Mouse (Mus musculus) liver, embryonic 16.5 days (tissue): ENCODE data around the gene Bcas2. TPM values are rescaled to one million over a fixed set of nuclear protein-coding genes. Genes with fewer than 3 reads are reported as not detected.
"Not testable (repeated sequence)": the region's sequence is repeated elsewhere in the genome, so short reads cannot be mapped to it uniquely, and the experiment has no call there.

Experiments
- ATAC-seq: fragments of 200-750 bp; cut with Nextera tagmentation; 2 replicates; pipeline ENCODE4 v1.8.0; 2017; ENCODE audit warnings: low read depth, mild to moderate bottlenecking, moderate number of reproducible peaks, moderate library complexity
- H3K27ac ChIP-seq: fragments of 300-500 bp; sonication (generic); 2 replicates; pipeline ENCODE4 v1.5.1; 2014; ENCODE audit warnings: mild to moderate bottlenecking, low read length
- H3K27me3 ChIP-seq: fragments of 300-500 bp; sonication (generic); 2 replicates; pipeline ENCODE4 v1.6.1; 2014; ENCODE audit warnings: low read depth, low read length, mixed read lengths; ENCODE audit not compliant: control insufficient read depth, insufficient read depth
- H3K36me3 ChIP-seq: fragments of 300-500 bp; sonication (generic); 2 replicates; pipeline ENCODE4 v1.6.1; 2014; ENCODE audit warnings: mild to moderate bottlenecking; ENCODE audit not compliant: control insufficient read depth, insufficient read depth
- H3K4me1 ChIP-seq: fragments of 300-500 bp; sonication (generic); 2 replicates; pipeline ENCODE4 v1.6.1; 2014; ENCODE audit warnings: low read depth, low read length, mixed read lengths; ENCODE audit not compliant: control insufficient read depth
- H3K4me2 ChIP-seq: fragments of 300-500 bp; sonication (generic); 2 replicates; pipeline ENCODE4 v1.6.1; 2014; ENCODE audit warnings: low read depth, low read length, mixed read lengths
- H3K4me3 ChIP-seq: fragments of 300-500 bp; sonication (generic); 2 replicates; pipeline ENCODE4 v1.5.1; 2014; ENCODE audit warnings: low read depth, mild to moderate bottlenecking, low read length
- H3K9ac ChIP-seq: fragments of 300-500 bp; sonication (generic); 2 replicates; pipeline ENCODE4 v1.6.1; 2014; ENCODE audit warnings: low read depth, low read length
- H3K9me3 ChIP-seq: fragments of 300-500 bp; sonication (generic); replicated peaks from 2 replicates; pipeline ENCODE4 v1.6.1; 2016; ENCODE audit warnings: low read length; ENCODE audit not compliant: control insufficient read depth
- WGBS: fragments of 180-500 bp; shearing (Covaris S2); extraction: QIAGEN DNeasy Blood & Tissue Kit; methylation state at CpG from one replicate; pipeline ENCODE4 v1.1.7; 2014; ENCODE audit not compliant: insufficient replicate concordance; 5-methylcytosine and 5-hydroxymethylcytosine counted together
- polyA plus RNA-seq: library from polyadenylated mRNA; unstranded; fragments of >200 nt; fragmentation: Nextera tagmentation; extraction: Ambion mirVana; gene quantifications from 2 replicates; pipeline ENCODE4 v1.2.1, GENCODE M21; 2015

Bcas2 gene
- polyA plus RNA-seq, 1 experiment from 2014 or later = 117 TPM

- Histone ChIP-seq H3K27ac (no peak overlapping the region; the same call in 1 of the 2 replicates), H3K4me2 (peak overlapping the region; percentile 64; the same call in 1 of the 2 replicates), H3K36me3 (peaks cover 32% of the 10 kb centered on the region), H3K4me1 (peaks cover 32% of the 10 kb centered on the region), H3K9me3 (no peaks in the 10 kb centered on the region), H3K4me3 (peak overlapping the region; percentile 62), H3K27me3 (no peaks in the 10 kb centered on the region), H3K9ac (no peak overlapping the region)
- WGBS = 89% methylated on average over 10 of the region's 10 CpGs
- ATAC-seq = no peak
These were observed 38.4 kb upstream of the Bcas2 start for GRCm38 (mm10) chr3:103133098-103133497.

GRCm38 (mm10) chr3:103136414-103137077 lies 34.9 kb upstream of the Bcas2 start:
- Histone ChIP-seq H3K4me1 (peaks cover 31% of the 10 kb centered on the region), H3K9ac (no peak overlapping the region), H3K27me3 (no peaks in the 10 kb centered on the region), H3K27ac (no peak overlapping the region), H3K36me3 (peaks cover 31% of the 10 kb centered on the region), H3K4me3 (no peak overlapping the region), H3K9me3 (no peaks in the 10 kb centered on the region), H3K4me2 (no peak overlapping the region)
- WGBS = 83% methylated on average over 4 of the region's 4 CpGs
- no peak for ATAC-seq

GRCm38 (mm10) chr3:103139047-103139446 lies 32.4 kb upstream of the Bcas2 start:
- no peak overlapping the region; the same call in 1 of the 2 replicates for H3K9ac ChIP-seq
- 32% methylated on average over 8 of the region's 8 CpGs for WGBS
- no peak overlapping the region for H3K4me3 ChIP-seq

GRCm38 (mm10) chr3:103140095-103140838 lies 31.2 kb upstream of the Bcas2 start:
- not testable (repeated sequence) for H3K27me3 ChIP-seq, H3K9me3 ChIP-seq
- WGBS = 13% methylated on average over 11 of the region's 11 CpGs
- Histone ChIP-seq H3K27ac (peak overlapping the region; percentile 63), H3K4me2 (peak overlapping the region; percentile 59), H3K36me3 (peaks cover 16% of the 10 kb centered on the region; the same call in 1 of the 2 replicates), H3K4me3 (peak overlapping the region; percentile 38), H3K4me1 (peaks cover 25% of the 10 kb centered on the region), H3K9ac (peak overlapping the region; percentile 60)
- peak; percentile 83 for ATAC-seq

More at GRCm38 (mm10) chr3:103139047-103139446, 32.4 kb upstream of the Bcas2 start:
- Histone ChIP-seq H3K36me3 (peaks cover 16% of the 10 kb centered on the region; the same call in 1 of the 2 replicates), H3K4me1 (peaks cover 25% of the 10 kb centered on the region), H3K9me3 (no peaks in the 10 kb centered on the region), H3K27me3 (no peaks in the 10 kb centered on the region), H3K27ac (peak overlapping the region; percentile 63; the same call in 1 of the 2 replicates), H3K4me2 (peak overlapping the region; percentile 59)
- 0 out of 2 replicates have a peak, but pooled peaks have one; percentile 12 for ATAC-seq

- Histone ChIP-seq H3K9me3 (no peaks in the 10 kb centered on the region), H3K4me2 (no peak overlapping the region), H3K27me3 (no peaks in the 10 kb centered on the region), H3K9ac (no peak overlapping the region), H3K27ac (no peak overlapping the region), H3K36me3 (peaks cover 16% of the 10 kb centered on the region), H3K4me1 (peaks cover 25% of the 10 kb centered on the region), H3K4me3 (no peak overlapping the region)
- peak; percentile 57 for ATAC-seq
- 80% methylated on average over 11 of the region's 11 CpGs for WGBS
These were observed 30.2 kb upstream of the Bcas2 start for GRCm38 (mm10) chr3:103141287-103141686.

GRCm38 (mm10) chr3:103142366-103142765 lies 29.1 kb upstream of the Bcas2 start:
- Histone ChIP-seq H3K9me3 (no peaks in the 10 kb centered on the region), H3K36me3 (peaks cover 14% of the 10 kb centered on the region), H3K27ac (no peak overlapping the region), H3K27me3 (no peaks in the 10 kb centered on the region), H3K4me2 (no peak overlapping the region), H3K4me1 (peaks cover 25% of the 10 kb centered on the region), H3K9ac (no peak overlapping the region), H3K4me3 (no peak overlapping the region)
- WGBS = 81% methylated on average over 10 of the region's 10 CpGs
- ATAC-seq = no peak

GRCm38 (mm10) chr3:103145336-103145735 lies 26.1 kb upstream of the Bcas2 start:
- Histone ChIP-seq H3K27ac (no peak overlapping the region), H3K9ac (no peak overlapping the region), H3K4me2 (no peak overlapping the region), H3K9me3 (no peaks in the 10 kb centered on the region), H3K36me3 (peaks cover 13% of the 10 kb centered on the region), H3K4me3 (no peak overlapping the region), H3K4me1 (peaks cover 8% of the 10 kb centered on the region), H3K27me3 (no peaks in the 10 kb centered on the region)
- no peak for ATAC-seq
- WGBS = 78% methylated on average over 2 of the region's 2 CpGs

- Histone ChIP-seq H3K9ac (no peak overlapping the region), H3K9me3 (no peaks in the 10 kb centered on the region), H3K36me3 (peaks cover 15% of the 10 kb centered on the region), H3K27ac (no peak overlapping the region), H3K27me3 (no peaks in the 10 kb centered on the region), H3K4me3 (no peak overlapping the region), H3K4me1 (peaks cover 6% of the 10 kb centered on the region), H3K4me2 (no peak overlapping the region)
- WGBS = 88% methylated on average over 4 of the region's 4 CpGs
- no peak for ATAC-seq
These were observed 25.7 kb upstream of the Bcas2 start for GRCm38 (mm10) chr3:103145791-103146190.
